Mouse (Mus musculus) intestine, embryonic 16.5 days (tissue): Measurements from ENCODE around the gene Sucla2. TPM values are rescaled to one million over a fixed set of nuclear protein-coding genes. Genes with fewer than 3 reads are reported as not detected.
"Not testable (repeated sequence)": the region's sequence is repeated elsewhere in the genome, so short reads cannot be mapped to it uniquely, and the experiment has no call there.

Experiments
- ATAC-seq: fragments of 200-750 bp; cut with Nextera tagmentation; 2 replicates; pipeline ENCODE4 v1.8.0; 2017; ENCODE audit warnings: moderate TSS enrichment, moderate library complexity
- H3K27ac ChIP-seq: fragments of 300-500 bp; sonication (generic); 2 replicates; pipeline ENCODE4 v1.5.1; 2014; ENCODE audit warnings: mild to moderate bottlenecking, low read length
- H3K27me3 ChIP-seq: fragments of 300-500 bp; sonication (generic); replicated peaks from 2 replicates; pipeline ENCODE4 v1.6.1; 2014; ENCODE audit warnings: low read length, control low read depth, mixed read lengths; ENCODE audit not compliant: control insufficient read depth, insufficient read depth
- H3K36me3 ChIP-seq: fragments of 300-500 bp; sonication (generic); 2 replicates; pipeline ENCODE4 v1.6.1; 2014; ENCODE audit warnings: low read length, control low read depth; ENCODE audit not compliant: control insufficient read depth, insufficient read depth
- H3K4me1 ChIP-seq: fragments of 300-500 bp; sonication (generic); 2 replicates; pipeline ENCODE4 v1.6.1; 2014; ENCODE audit warnings: low read length, control low read depth, mixed read lengths; ENCODE audit not compliant: control insufficient read depth, insufficient read depth
- H3K4me2 ChIP-seq: fragments of 300-500 bp; sonication (generic); 2 replicates; pipeline ENCODE4 v1.6.1; 2014; ENCODE audit warnings: low read depth, low read length, control low read depth
- H3K4me3 ChIP-seq: fragments of 300-500 bp; sonication (generic); 2 replicates; pipeline ENCODE4 v1.5.1; 2014; ENCODE audit warnings: mild to moderate bottlenecking, low read length
- H3K9ac ChIP-seq: fragments of 300-500 bp; sonication (generic); 2 replicates; pipeline ENCODE4 v1.6.1; 2014; ENCODE audit warnings: low read depth, low read length
- H3K9me3 ChIP-seq: fragments of 300-500 bp; sonication (generic); 2 replicates; pipeline ENCODE4 v1.6.1; 2016; ENCODE audit warnings: low read length, control low read depth; ENCODE audit not compliant: control insufficient read depth
- WGBS: fragments of 180-500 bp; shearing (Covaris S2); extraction: QIAGEN DNeasy Blood & Tissue Kit; methylation state at CpG from one replicate; pipeline ENCODE4 v1.1.7; 2014; 5-methylcytosine and 5-hydroxymethylcytosine counted together
- polyA plus RNA-seq: library from polyadenylated mRNA; unstranded; fragments of >200 nt; fragmentation: Nextera tagmentation; extraction: Ambion mirVana; gene quantifications from 2 replicates; pipeline ENCODE4 v1.2.1, GENCODE M21; 2015

Gene Sucla2
- polyA plus RNA-seq, 1 experiment from 2014 or later = 140 TPM

DNA sequence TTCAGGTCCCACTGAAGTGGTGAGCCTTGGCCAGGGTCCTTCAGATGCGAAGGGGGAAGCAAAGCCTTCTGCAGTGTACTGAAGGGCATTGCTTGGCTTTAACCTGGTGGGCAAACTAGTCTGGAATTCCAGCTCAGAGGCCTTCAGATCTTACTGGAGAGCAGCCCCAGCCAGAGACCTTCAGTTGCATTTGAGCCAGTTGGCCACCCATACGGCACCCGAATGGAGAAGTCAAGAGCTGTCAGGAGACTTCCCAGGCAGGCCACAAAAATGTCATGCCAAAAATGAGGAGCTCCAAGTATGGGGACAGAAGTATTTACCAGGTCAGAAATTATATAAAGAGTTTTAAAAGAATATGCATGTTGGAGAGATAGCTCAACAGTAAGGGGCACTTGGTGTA, 22.9 kb downstream of the Sucla2 start, which contains the start of gene Nudt15:
Gene Nudt15, minus strand, starts transcription at position 192 of the 400 bp plus-strand sequence.
- WGBS = 85% methylated on average over 3 of the region's 3 CpGs
- no peak for ATAC-seq
- H3K4me1 ChIP-seq = 0 out of 2 replicates have a peak, but pooled peaks cover 2% of the 10 kb centered on the region

DNA sequence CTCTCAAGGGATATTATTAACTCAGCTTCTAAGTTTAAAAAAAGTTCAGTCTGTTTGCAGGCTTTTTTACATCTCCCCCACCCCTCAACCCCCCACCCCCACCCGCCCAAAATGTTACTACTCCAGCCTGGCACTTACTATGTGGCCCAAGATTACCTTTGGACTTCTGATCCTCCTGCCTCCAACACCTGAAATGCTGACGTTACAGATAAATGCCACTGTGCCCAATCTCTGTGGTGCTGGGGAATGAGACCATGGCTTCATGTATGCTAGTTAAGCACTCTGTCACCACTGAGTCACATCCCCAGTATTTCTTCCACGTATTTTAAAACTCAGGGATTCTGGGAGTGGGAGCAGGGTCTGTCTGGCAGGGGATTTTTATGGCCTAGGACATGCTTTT, 25.2 kb downstream of the Sucla2 start:
- WGBS = 50% methylated on average over 3 of the region's 3 CpGs
- Histone ChIP-seq H3K4me2 (no peak overlapping the region), H3K4me1 (peaks cover 10% of the 10 kb centered on the region), H3K27me3 (no peaks in the 10 kb centered on the region), H3K4me3 (no peak overlapping the region), H3K27ac (no peak overlapping the region), H3K9me3 (no peaks in the 10 kb centered on the region), H3K9ac (no peak overlapping the region), H3K36me3 (no peaks in the 10 kb centered on the region)
- no peak for ATAC-seq

More for the DNA sequence above, 22.9 kb downstream of the Sucla2 start, which contains the start of gene Nudt15:
- Histone ChIP-seq H3K36me3 (no peaks in the 10 kb centered on the region), H3K4me3 (no peak within 1 kb of the TSS), H3K4me2 (no peak within 1 kb of the TSS), H3K27me3 (no peaks in the 10 kb centered on the region), H3K9ac (no peak within 1 kb of the TSS), H3K9me3 (no peaks in the 10 kb centered on the region), H3K27ac (no peak within 1 kb of the TSS)

DNA sequence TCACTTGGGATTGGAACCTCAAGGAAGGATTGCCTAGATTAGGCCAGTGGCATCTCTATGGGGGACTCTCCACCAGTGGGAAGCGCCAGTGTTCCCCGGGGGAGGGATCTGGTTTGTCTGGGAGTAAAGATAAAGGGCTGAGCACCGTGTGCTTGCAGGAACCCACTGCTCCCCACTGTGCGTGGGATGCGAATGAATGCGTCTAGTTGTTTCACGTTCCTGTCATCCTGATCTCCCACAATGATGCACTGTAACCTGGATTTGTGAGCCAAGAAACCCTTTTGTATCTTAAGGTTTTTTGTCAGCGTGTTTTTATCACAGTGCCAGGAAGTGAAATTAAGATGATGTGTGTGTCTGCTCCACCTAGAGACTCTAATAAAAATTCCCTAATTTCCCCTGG, 25.6 kb downstream of the Sucla2 start:
- Histone ChIP-seq H3K36me3 (no peaks in the 10 kb centered on the region), H3K9me3 (no peaks in the 10 kb centered on the region), H3K4me1 (peaks cover 10% of the 10 kb centered on the region), H3K4me3 (no peak overlapping the region), H3K27me3 (no peaks in the 10 kb centered on the region), H3K27ac (no peak overlapping the region), H3K4me2 (no peak overlapping the region), H3K9ac (no peak overlapping the region)
- 57% methylated on average over 8 of the region's 8 CpGs for WGBS
- no peak for ATAC-seq

DNA sequence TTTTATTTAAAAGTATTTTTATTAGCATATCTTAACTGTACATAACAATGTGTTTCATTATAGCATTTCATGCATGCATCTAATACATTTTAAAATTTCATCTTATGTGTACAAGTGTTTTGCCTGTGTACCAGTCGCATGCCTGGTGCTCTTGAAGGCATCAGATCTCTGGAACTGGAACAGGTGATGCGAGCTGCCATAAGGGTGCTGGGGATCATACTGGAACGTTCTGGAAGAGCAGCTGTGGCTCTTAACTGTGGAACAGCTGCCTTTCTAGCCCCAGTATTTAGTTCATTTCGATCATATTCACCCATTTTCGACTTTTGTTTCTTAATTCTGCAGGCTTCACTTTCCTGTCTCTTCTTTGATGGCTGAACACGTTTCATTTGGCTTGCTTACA, 26.0 kb downstream of the Sucla2 start:
- H3K9me3 ChIP-seq = no peaks in the 10 kb centered on the region
- peaks cover 10% of the 10 kb centered on the region for H3K4me1 ChIP-seq
- 86% methylated on average over 6 of the region's 6 CpGs for WGBS
- no peak overlapping the region for H3K4me3 ChIP-seq
- no peaks in the 10 kb centered on the region for H3K36me3 ChIP-seq
- H3K27me3 ChIP-seq = no peaks in the 10 kb centered on the region
- no peak overlapping the region for H3K4me2 ChIP-seq
- H3K9ac ChIP-seq = no peak overlapping the region
- no peak for ATAC-seq
- no peak overlapping the region for H3K27ac ChIP-seq

- H3K9me3 ChIP-seq = no peaks in the 10 kb centered on the region
- H3K27ac ChIP-seq = peak overlapping the region; percentile 71
- peak overlapping the region; percentile 67 for H3K4me2 ChIP-seq
- peaks cover 10% of the 10 kb centered on the region for H3K4me1 ChIP-seq
- ATAC-seq = peak; percentile 97
- H3K36me3 ChIP-seq = no peaks in the 10 kb centered on the region
- peak overlapping the region; percentile 95 for H3K9ac ChIP-seq
- H3K4me3 ChIP-seq = peak overlapping the region; percentile 88
- H3K27me3 ChIP-seq = no peaks in the 10 kb centered on the region
- 4% methylated on average over 57 of the region's 61 CpGs for WGBS
Measured at GRCm38 (mm10) chr14:73552341-73553121, 27.4 kb downstream of the Sucla2 start.

GRCm38 (mm10) chr14:73553122-73553696, 28.1 kb downstream of the Sucla2 start:
- ATAC-seq = no peak; the same call in 1 of the 2 replicates
- Histone ChIP-seq H3K9ac (peak overlapping the region; percentile 95), H3K9me3 (no peaks in the 10 kb centered on the region), H3K4me3 (peak overlapping the region; percentile 88), H3K27me3 (no peaks in the 10 kb centered on the region), H3K36me3 (no peaks in the 10 kb centered on the region), H3K4me1 (peaks cover 10% of the 10 kb centered on the region), H3K4me2 (peak overlapping the region; percentile 67), H3K27ac (peak overlapping the region; percentile 71)
- under 1% methylated on average over 10 of the region's 10 CpGs for WGBS

GRCm38 (mm10) chr14:73569831-73570230, 44.7 kb downstream of the Sucla2 start:
- not testable (repeated sequence) for H3K4me1 ChIP-seq, H3K27ac ChIP-seq, H3K4me2 ChIP-seq, H3K9me3 ChIP-seq, H3K9ac ChIP-seq, H3K36me3 ChIP-seq, H3K27me3 ChIP-seq, H3K4me3 ChIP-seq, ATAC-seq
- 94% methylated on average over 4 of the region's 4 CpGs for WGBS

DNA sequence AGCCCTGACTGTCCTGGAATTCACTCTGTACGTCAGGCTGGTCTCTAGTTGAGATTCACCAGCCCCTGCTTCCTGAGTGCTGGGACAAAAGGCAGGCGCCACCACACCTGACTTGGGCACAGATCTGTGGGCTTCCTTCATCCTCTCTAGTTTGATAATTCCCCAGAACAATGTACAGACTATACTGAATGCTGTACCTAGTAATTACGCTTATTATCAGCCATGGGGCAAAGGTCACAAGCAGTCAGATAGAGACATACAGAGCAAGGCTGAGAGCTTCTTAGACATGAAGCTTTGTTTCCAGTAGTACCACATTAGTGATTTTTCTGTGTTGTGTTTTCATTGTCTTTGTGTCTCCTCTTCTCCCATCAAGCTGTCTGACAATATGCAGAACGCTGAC, 46.0 kb downstream of the Sucla2 start:
- WGBS = 68% methylated on average over 4 of the region's 4 CpGs
- Histone ChIP-seq H3K4me2 (no peak overlapping the region; the same call in 1 of the 2 replicates), H3K4me1 (no peaks in the 10 kb centered on the region), H3K36me3 (peaks cover 10% of the 10 kb centered on the region), H3K27me3 (no peaks in the 10 kb centered on the region), H3K27ac (no peak overlapping the region), H3K4me3 (no peak overlapping the region), H3K9ac (no peak overlapping the region), H3K9me3 (no peaks in the 10 kb centered on the region)
- ATAC-seq = peak; percentile 93

GRCm38 (mm10) chr14:73574053-73574452, 48.9 kb downstream of the Sucla2 start:
- Histone ChIP-seq H3K4me3 (no peak overlapping the region), H3K27me3 (no peaks in the 10 kb centered on the region), H3K9me3 (no peaks in the 10 kb centered on the region), H3K27ac (no peak overlapping the region), H3K9ac (no peak overlapping the region), H3K36me3 (peaks cover 10% of the 10 kb centered on the region), H3K4me2 (no peak overlapping the region), H3K4me1 (no peaks in the 10 kb centered on the region)
- ATAC-seq = peak; percentile 49; the same call in 1 of the 2 replicates
- 86% methylated on average over 5 of the region's 5 CpGs for WGBS
